Mouse (Mus musculus) A20 (cell line): ENCODE measurements around the gene Ip6k1.

Experiments used
- DNase-seq: peaks from one replicate; pipeline ENCODE4 v3.0.0-alpha.2; 2011; ENCODE audit warnings: low read depth, low spot score

Ip6k1 gene

GRCm38 (mm10) chr9:108001922-108002770 is at the start of gene Ip6k1:
Gene Ip6k1, plus strand, starts transcription at chr9:108002501.
- DNase-seq = peak; percentile 100

GRCm38 (mm10) chr9:107955613-107956289 is 46.5 kb upstream of the Ip6k1 start:
- DNase-seq = no peak

GRCm38 (mm10) chr9:107957141-107957540 is 45.2 kb upstream of the Ip6k1 start:
- DNase-seq = no peak

GRCm38 (mm10) chr9:107959896-107960295 is 42.4 kb upstream of the Ip6k1 start:
- no peak for DNase-seq

GRCm38 (mm10) chr9:107960928-107961327 is 41.4 kb upstream of the Ip6k1 start:
- DNase-seq = peak; percentile 36

- no peak for DNase-seq
Measured at GRCm38 (mm10) chr9:107961351-107961762, 40.9 kb upstream of the Ip6k1 start.

GRCm38 (mm10) chr9:107961881-107962280 is 40.4 kb upstream of the Ip6k1 start:
- DNase-seq = no peak

GRCm38 (mm10) chr9:107962916-107963315 is 39.4 kb upstream of the Ip6k1 start:
- DNase-seq = no peak

- peak; percentile 74 for DNase-seq
Measured at GRCm38 (mm10) chr9:107963700-107964099, 38.6 kb upstream of the Ip6k1 start.

GRCm38 (mm10) chr9:107964681-107965080 is 37.6 kb upstream of the Ip6k1 start:
- no peak for DNase-seq

GRCm38 (mm10) chr9:107966676-107967075 is 35.6 kb upstream of the Ip6k1 start:
- DNase-seq = no peak

GRCm38 (mm10) chr9:107967437-107967836 is 34.9 kb upstream of the Ip6k1 start:
- DNase-seq = no peak

GRCm38 (mm10) chr9:107968531-107968930 is 33.8 kb upstream of the Ip6k1 start:
- no peak for DNase-seq

- DNase-seq = no peak
Measured at GRCm38 (mm10) chr9:107970311-107970710, 32.0 kb upstream of the Ip6k1 start.

- DNase-seq = no peak
Measured at GRCm38 (mm10) chr9:107971690-107972541, 30.4 kb upstream of the Ip6k1 start.

- no peak for DNase-seq
Measured at GRCm38 (mm10) chr9:107974491-107975171, 27.7 kb upstream of the Ip6k1 start.

GRCm38 (mm10) chr9:107975399-107976386 is 26.6 kb upstream of the Ip6k1 start, which contains the start of gene Uba7:
Gene Uba7, plus strand, starts transcription at chr9:107975505.
- DNase-seq = peak; percentile 86

- DNase-seq = no peak
Measured at GRCm38 (mm10) chr9:107978815-107979214, 23.5 kb upstream of the Ip6k1 start.

- DNase-seq = no peak
Measured at GRCm38 (mm10) chr9:107981684-107982605, 20.4 kb upstream of the Ip6k1 start.
